Mouse (Mus musculus) adrenal gland, postnatal 4 days (tissue): ENCODE results near the gene Mnx1. TPM values are rescaled to one million over a fixed set of nuclear protein-coding genes. Genes with fewer than 3 reads are reported as not detected.
A peak's percentile ranks its signal among the peaks of the same experiment; 100 is the strongest.
"Not testable (repeated sequence)": the region's sequence is repeated elsewhere in the genome, so short reads cannot be mapped to it uniquely, and the experiment has no call there.

Experiments used
- DNase-seq, 2 experiments: peaks; one replicate each; pipeline ENCODE4 v3.0.0; 2021 to 2022; ENCODE audit warnings: low spot score in 2 of 2, mixed read lengths in 2 of 2
- total RNA-seq, 2 experiments: library from RNA; stranded (reverse); gene quantifications; 2 replicates each; pipeline ENCODE4 v1.2.3; 2021

Mnx1 gene
- total RNA-seq, 2 experiments from 2014 or later: 0.34 TPM; not detected in 1

DNA sequence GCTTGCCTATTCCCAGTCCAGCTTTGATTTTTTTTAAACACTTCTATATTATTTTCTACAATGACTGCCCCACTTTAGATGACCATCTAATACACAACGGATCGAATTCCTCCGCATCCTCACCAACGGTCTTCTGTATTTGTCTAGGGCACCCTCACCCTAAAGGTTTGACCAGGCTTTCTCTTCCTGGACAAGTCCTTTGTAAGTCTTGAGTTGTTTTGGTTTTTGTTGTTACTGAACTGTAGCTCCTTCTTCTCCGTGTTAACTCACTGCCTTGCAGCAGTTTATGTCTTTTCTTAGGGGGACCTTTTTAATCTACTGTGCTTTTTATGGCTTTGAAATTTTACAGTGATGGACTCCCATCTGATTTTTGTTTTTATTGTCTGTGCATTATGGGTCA lies 8.0 kb downstream of the Mnx1 start:
- no peak for DNase-seq

GRCm38 (mm10) chr5:29469501-29469900 lies 8.8 kb downstream of the Mnx1 start:
- DNase-seq: no peak

DNA sequence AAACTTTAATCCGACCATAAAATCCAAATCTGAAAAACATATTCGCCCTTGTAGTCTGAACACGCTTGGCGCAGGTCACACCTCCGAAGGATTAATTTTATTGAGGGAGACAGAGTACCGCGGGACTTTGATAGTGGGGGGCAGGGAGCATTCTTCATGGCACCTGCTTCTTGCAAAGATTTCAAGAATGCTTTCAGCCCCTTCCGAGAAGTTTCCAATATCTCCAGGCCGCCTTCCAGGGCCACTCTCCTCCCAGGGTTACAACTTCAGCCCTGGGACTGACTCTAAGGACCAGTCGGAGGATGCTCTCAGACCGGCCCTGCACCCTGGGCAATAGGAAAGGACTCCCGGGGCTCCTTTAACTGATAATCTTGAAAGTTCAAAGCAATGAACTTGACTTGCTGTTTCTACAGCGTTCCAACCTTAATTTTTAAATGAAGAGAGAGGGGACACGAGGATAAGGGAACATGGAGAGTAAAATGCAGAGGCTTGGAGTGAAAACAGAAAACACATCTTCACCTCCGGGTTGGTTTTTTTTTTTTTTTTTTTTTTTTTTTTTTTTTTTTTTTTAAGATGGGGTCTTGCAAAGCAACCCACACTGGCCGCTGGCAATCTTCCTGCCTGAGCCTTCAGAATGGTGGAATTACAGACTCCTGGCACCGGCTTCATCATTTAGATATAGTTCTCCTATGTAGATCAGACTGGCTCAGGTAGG lies 9.8 kb downstream of the Mnx1 start:
- no peak for DNase-seq

DNA sequence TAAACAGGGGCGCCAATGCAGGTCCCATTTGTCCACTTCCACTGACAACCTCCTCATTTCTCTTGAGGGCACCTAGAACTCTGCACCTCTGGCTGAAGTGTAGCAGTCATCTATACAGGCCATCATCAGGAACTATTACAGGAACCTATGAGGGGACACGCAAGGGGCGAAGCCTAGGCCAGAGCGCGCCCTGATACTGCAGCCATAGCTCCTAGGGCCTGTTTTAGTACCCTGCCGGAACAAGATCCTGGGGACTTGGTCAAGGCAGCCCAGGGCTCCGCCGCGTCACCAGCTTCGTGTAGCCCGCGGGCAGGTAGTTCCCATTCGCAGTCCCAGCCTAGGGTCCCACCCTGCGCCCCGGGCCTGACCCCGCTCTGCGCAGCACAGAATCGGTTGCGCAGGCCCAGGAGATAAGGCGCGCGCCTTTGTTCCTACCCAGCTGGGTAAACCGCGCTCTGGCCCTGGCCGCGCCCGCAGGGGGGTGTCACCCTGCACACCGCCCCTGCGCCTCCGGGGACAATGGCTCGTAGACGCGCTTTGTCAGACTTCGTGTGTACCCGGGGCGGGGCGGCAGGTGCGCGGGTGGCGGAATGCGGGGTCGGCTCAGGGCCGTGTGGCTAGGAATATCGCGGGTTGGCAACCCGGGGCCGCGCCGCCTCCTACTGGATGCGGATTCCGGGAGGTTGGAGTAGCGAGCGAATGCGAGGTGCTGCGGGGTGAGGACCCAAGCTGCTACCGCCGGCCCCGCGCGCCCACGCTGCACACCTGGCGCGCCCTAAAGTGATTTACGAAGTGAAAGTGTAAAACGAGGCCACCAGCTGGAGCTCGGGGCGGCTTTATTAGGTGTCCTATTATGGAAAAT lies 10.6 kb downstream of the Mnx1 start:
- DNase-seq: no peak

- no peak for DNase-seq
These were observed 15.2 kb downstream of the Mnx1 start for GRCm38 (mm10) chr5:29462943-29463686.

- no peak for DNase-seq
These were observed 21.2 kb downstream of the Mnx1 start for GRCm38 (mm10) chr5:29456895-29457656.

DNA sequence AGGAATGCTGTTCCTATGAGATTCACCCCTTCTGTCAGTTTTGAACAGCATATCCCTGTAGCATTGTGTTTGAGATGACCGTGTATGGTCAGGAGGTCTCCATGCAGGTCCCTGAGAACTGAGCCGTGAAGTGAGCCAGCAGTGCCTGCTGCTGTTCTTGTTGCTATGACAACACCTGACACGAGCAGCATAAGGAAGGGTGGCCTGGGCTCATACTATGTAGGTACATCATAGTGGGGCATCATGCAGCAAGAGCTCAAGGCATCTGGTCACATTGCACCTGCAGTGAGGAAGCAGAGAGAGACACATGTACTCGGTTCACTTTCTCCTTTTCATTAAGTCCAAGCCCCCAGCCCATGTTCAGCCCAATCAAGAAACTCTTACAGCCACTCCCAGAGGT lies 25.9 kb downstream of the Mnx1 start:
- no peak for DNase-seq

DNA sequence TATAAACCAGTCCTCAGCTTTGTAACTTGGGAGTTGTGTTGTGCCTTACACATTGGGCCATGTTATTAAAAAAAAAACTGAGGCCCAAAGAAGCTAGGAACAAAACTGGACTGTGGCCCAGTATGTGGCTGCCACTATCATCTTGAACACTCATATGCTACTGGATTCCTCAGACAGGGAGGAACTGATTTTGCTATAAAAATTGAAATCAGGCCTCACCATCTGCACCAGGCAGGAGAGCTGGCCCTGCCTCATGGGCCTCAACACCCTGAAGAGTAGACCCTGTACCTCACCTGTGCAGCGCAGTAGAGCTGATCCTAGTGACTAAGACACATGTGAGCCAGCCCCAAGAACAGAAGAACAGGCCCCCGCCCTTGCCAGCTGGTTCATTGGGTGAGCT lies 33.0 kb downstream of the Mnx1 start:
- DNase-seq: no peak

- not testable (repeated sequence) for DNase-seq
These were observed 41.5 kb downstream of the Mnx1 start for GRCm38 (mm10) chr5:29436728-29437127.

DNA sequence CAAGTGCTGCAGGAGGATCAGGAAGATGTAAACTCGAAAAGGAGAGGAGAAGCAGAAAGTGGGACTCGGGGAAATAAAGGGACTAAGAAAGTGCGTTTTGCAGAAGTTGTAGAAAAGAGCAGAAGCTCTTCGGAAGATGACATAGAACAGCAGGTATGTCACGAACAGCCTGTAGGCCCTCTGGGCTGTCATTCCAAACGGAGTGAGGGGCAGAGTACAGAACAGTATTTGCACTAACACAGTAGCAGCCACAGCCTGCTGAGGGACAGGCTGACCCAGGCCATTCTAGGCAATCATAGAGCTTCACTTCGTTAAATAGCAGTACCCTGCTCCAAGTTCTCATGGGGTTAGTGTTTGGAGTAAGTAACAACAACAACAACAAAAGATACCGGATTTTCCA lies 42.8 kb downstream of the Mnx1 start:
- no peak for DNase-seq

- DNase-seq: peak; percentile 27 to 40
These were observed 43.4 kb downstream of the Mnx1 start for GRCm38 (mm10) chr5:29434872-29435358.

DNA sequence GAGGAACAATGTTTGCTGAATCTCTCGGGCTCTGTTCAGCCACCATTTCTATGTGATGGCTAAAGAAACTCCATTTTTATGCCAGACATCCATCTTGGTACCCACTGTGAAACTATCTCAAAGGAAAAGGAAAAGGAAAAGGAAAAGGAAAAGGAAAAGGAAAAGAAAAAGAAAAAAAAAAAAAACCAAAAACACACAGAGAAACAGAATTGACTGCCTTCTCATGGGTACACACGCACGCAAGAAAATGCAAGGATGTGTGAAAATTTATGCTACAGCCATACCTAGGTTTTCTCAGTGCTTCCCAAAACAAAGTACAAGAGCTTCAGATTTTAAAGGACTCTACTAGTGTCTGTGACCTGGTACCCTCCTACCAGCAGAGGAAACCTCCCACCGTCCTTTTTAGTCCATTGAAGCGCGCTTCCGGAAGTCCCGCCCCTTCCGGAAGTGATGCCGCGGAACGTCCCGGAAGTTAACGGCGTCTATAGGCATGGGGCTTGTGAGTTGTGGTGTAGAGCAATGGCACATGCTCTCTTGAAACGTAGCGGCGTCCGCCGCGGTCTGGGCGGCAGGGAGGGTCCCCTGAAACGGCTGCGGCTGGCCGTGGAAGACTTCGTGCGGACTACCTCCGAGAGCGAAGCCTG lies 43.9 kb downstream of the Mnx1 start, which contains the start of gene Nom1:
Gene Nom1 (plus strand): TSS at position 437 of the 644 bp plus-strand sequence.
- DNase-seq: peak; percentile 52 to 73

DNA sequence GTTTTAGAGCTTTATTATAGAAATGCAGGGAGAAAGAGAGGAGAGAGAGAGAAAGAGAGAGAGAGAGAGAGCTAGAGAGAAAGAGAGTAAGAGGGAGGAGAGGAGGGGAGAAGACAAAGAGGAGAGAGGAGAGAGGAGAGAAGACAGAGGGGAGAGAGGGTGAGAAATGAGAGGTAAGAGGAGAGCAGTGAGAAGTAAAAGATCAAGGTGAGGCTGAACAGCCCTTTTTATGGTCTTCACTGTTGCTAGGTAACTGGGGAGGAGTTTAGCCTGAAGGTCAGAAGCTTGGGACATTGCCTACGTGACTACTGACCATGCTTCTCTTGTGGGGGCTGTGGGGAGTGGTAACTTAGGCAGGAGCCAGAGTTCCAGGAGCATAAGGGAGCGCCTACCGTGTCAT lies 54.9 kb downstream of the Mnx1 start:
- DNase-seq: not testable (repeated sequence)

Other genes with a start within 250 kb of the Mnx1 start
- 10 to 100 TPM; 11.9 to 15.2 TPM for gene Lmbr1, start 100.1 kb downstream of the Mnx1 start, total RNA-seq
- 10 to 100 TPM; 45.0 to 50.9 TPM for gene Nom1, start 43.8 kb downstream of the Mnx1 start, total RNA-seq
- gene Ube3c, start 90.8 kb upstream of the Mnx1 start, total RNA-seq: 10 to 100 TPM; 46.2 to 49.5 TPM